Mouse (Mus musculus) hindbrain, embryonic 13.5 days (tissue): ENCODE data around the gene Ap5s1. TPM values are rescaled to one million over a fixed set of nuclear protein-coding genes. Genes with fewer than 3 reads are reported as not detected.
A peak's percentile ranks its signal among the peaks of the same experiment; 100 is the strongest.

Source experiments
- ATAC-seq: fragments of 200-750 bp; cut with Nextera tagmentation; 2 replicates; pipeline ENCODE4 v1.8.0; 2017; ENCODE audit warnings: moderate TSS enrichment; ENCODE audit not compliant: low FRiP score
- H3K27ac ChIP-seq: fragments of 300-500 bp; sonication (generic); 2 replicates; pipeline ENCODE4 v1.5.1; 2015; ENCODE audit warnings: inconsistent platforms, mild to moderate bottlenecking, moderate library complexity
- H3K27me3 ChIP-seq: fragments of 300-500 bp; sonication (generic); 2 replicates; pipeline ENCODE4 v1.6.1; 2015; ENCODE audit warnings: mild to moderate bottlenecking, inconsistent platforms
- H3K36me3 ChIP-seq: fragments of 300-500 bp; sonication (generic); 2 replicates; pipeline ENCODE4 v1.6.1; 2015; ENCODE audit warnings: mild to moderate bottlenecking, inconsistent platforms
- H3K4me1 ChIP-seq: fragments of 300-500 bp; sonication (generic); replicated peaks from 2 replicates; pipeline ENCODE4 v1.6.1; 2015; ENCODE audit warnings: inconsistent platforms
- H3K4me2 ChIP-seq: fragments of 300-500 bp; sonication (generic); 2 replicates; pipeline ENCODE4 v1.6.1; 2015; ENCODE audit warnings: inconsistent platforms, mild to moderate bottlenecking, moderate library complexity
- H3K4me3 ChIP-seq: fragments of 300-500 bp; sonication (generic); 2 replicates; pipeline ENCODE4 v1.5.1; 2015; ENCODE audit warnings: mild to moderate bottlenecking, inconsistent platforms
- H3K9ac ChIP-seq: fragments of 300-500 bp; sonication (generic); 2 replicates; pipeline ENCODE4 v1.6.1; 2015; ENCODE audit warnings: mild to moderate bottlenecking, inconsistent platforms
- H3K9me3 ChIP-seq: fragments of 300-500 bp; sonication (generic); 2 replicates; pipeline ENCODE4 v1.6.1; 2016; ENCODE audit warnings: inconsistent platforms
- WGBS: fragments of 180-500 bp; shearing (Covaris S2); methylation state at CpG from one replicate; pipeline ENCODE4 v1.1.7; 2015; 5-methylcytosine and 5-hydroxymethylcytosine counted together
- polyA plus RNA-seq: library from polyadenylated mRNA; unstranded; fragments of >200 nt; fragmentation: Nextera tagmentation; extraction: Ambion mirVana; gene quantifications from 2 replicates; pipeline ENCODE4 v1.2.1, GENCODE M21; 2015

Ap5s1 gene
- 31.0 and 35.8 TPM in 2 replicates for polyA plus RNA-seq

- WGBS, result 85% methylated on average over 4 of the region's 4 CpGs
- no peak within 1 kb of the TSS for H3K4me2 ChIP-seq
- H3K4me1 ChIP-seq, result peaks cover 21% of the 10 kb centered on the region
- H3K4me3 ChIP-seq, result no peak within 1 kb of the TSS
- no peak within 1 kb of the TSS for H3K9ac ChIP-seq
- H3K27me3 ChIP-seq, result no peaks in the 10 kb centered on the region
- no peaks in the 10 kb centered on the region for H3K36me3 ChIP-seq
- H3K27ac ChIP-seq, result no peak within 1 kb of the TSS
- no peak for ATAC-seq
- no peaks in the 10 kb centered on the region for H3K9me3 ChIP-seq
These were observed at the start of gene Ap5s1 for GRCm38 (mm10) chr2:131206778-131207177. Ap5s1 (plus strand) TSS chr2:131207078.

GRCm38 (mm10) chr2:131159491-131159910 lies 47.4 kb upstream of the Ap5s1 start:
- H3K4me2 ChIP-seq, result peak overlapping the region; percentile 94
- H3K36me3 ChIP-seq, result peaks cover 10% of the 10 kb centered on the region
- H3K4me1 ChIP-seq, result peaks cover 42% of the 10 kb centered on the region
- ATAC-seq, result peak; percentile 77
- no peaks in the 10 kb centered on the region for H3K27me3 ChIP-seq
- WGBS, result under 1% methylated on average over 18 of the region's 18 CpGs
- H3K9me3 ChIP-seq, result 0 out of 2 replicates have a peak, but pooled peaks cover under 1% of the 10 kb centered on the region
- H3K4me3 ChIP-seq, result peak overlapping the region; percentile 59
- H3K27ac ChIP-seq, result peak overlapping the region; percentile 97
- H3K9ac ChIP-seq, result peak overlapping the region; percentile 88

- H3K9ac ChIP-seq, result peak within 1 kb of the TSS; percentile 88
- H3K4me2 ChIP-seq, result peak within 1 kb of the TSS; percentile 94
- H3K27me3 ChIP-seq, result no peaks in the 10 kb centered on the region
- peaks cover 5% of the 10 kb centered on the region; the same call in 1 of the 2 replicates for H3K9me3 ChIP-seq
- ATAC-seq, result peak; percentile 97
- H3K27ac ChIP-seq, result peak within 1 kb of the TSS; percentile 97
- H3K4me1 ChIP-seq, result peaks cover 42% of the 10 kb centered on the region
- peaks cover 6% of the 10 kb centered on the region; the same call in 1 of the 2 replicates for H3K36me3 ChIP-seq
- H3K4me3 ChIP-seq, result peak within 1 kb of the TSS; percentile 59
- WGBS, result under 1% methylated on average over 54 of the region's 54 CpGs
These were observed 46.8 kb upstream of the Ap5s1 start, which contains the start of gene 1700037H04Rik for GRCm38 (mm10) chr2:131159938-131160581. 1700037H04Rik (minus strand) TSS chr2:131160081.

- WGBS, result under 1% methylated on average over 17 of the region's 17 CpGs
- Histone ChIP-seq H3K4me1 (peaks cover 42% of the 10 kb centered on the region), H3K36me3 (0 out of 2 replicates have a peak, but pooled peaks cover under 1% of the 10 kb centered on the region), H3K9ac (peak overlapping the region; percentile 75), H3K27ac (peak overlapping the region; percentile 97), H3K9me3 (peaks cover 5% of the 10 kb centered on the region; the same call in 1 of the 2 replicates), H3K27me3 (no peaks in the 10 kb centered on the region), H3K4me3 (peak overlapping the region; percentile 59), H3K4me2 (peak overlapping the region; percentile 94)
- ATAC-seq, result no peak
These were observed 46.2 kb upstream of the Ap5s1 start for GRCm38 (mm10) chr2:131160671-131161111.

GRCm38 (mm10) chr2:131163924-131164323 lies 43.0 kb upstream of the Ap5s1 start:
- WGBS, result 75% methylated on average over 7 of the region's 7 CpGs
- peaks cover 12% of the 10 kb centered on the region for H3K4me1 ChIP-seq
- no peak overlapping the region for H3K9ac ChIP-seq
- no peak for ATAC-seq
- H3K27ac ChIP-seq, result no peak overlapping the region
- no peak overlapping the region for H3K4me3 ChIP-seq
- H3K4me2 ChIP-seq, result no peak overlapping the region
- peaks cover 5% of the 10 kb centered on the region; the same call in 1 of the 2 replicates for H3K9me3 ChIP-seq
- H3K27me3 ChIP-seq, result no peaks in the 10 kb centered on the region
- no peaks in the 10 kb centered on the region for H3K36me3 ChIP-seq

GRCm38 (mm10) chr2:131166172-131166571 lies 40.7 kb upstream of the Ap5s1 start:
- Histone ChIP-seq H3K9ac (no peak overlapping the region), H3K4me2 (no peak overlapping the region), H3K4me1 (peaks cover 5% of the 10 kb centered on the region), H3K9me3 (peaks cover 5% of the 10 kb centered on the region; the same call in 1 of the 2 replicates), H3K27ac (no peak overlapping the region), H3K27me3 (peaks cover 10% of the 10 kb centered on the region), H3K36me3 (peaks cover 5% of the 10 kb centered on the region; the same call in 1 of the 2 replicates), H3K4me3 (no peak overlapping the region)
- ATAC-seq, result no peak
- WGBS, result 95% methylated on average over 2 of the region's 2 CpGs

- H3K27me3 ChIP-seq, result peaks cover 28% of the 10 kb centered on the region
- peaks cover 5% of the 10 kb centered on the region; the same call in 1 of the 2 replicates for H3K9me3 ChIP-seq
- H3K4me3 ChIP-seq, result no peak overlapping the region
- ATAC-seq, result no peak
- no peak overlapping the region for H3K27ac ChIP-seq
- no peak overlapping the region for H3K9ac ChIP-seq
- H3K4me1 ChIP-seq, result peaks cover 14% of the 10 kb centered on the region
- no peak overlapping the region for H3K4me2 ChIP-seq
- peaks cover 12% of the 10 kb centered on the region; the same call in 1 of the 2 replicates for H3K36me3 ChIP-seq
- WGBS, result 88% methylated on average over 6 of the region's 6 CpGs
These were observed 38.9 kb upstream of the Ap5s1 start for GRCm38 (mm10) chr2:131167984-131168383.

- ATAC-seq, result no peak
- H3K27ac ChIP-seq, result no peak overlapping the region
- peaks cover 5% of the 10 kb centered on the region; the same call in 1 of the 2 replicates for H3K9me3 ChIP-seq
- peaks cover 36% of the 10 kb centered on the region for H3K27me3 ChIP-seq
- H3K4me2 ChIP-seq, result no peak overlapping the region
- peaks cover 21% of the 10 kb centered on the region for H3K4me1 ChIP-seq
- no peak overlapping the region for H3K9ac ChIP-seq
- H3K36me3 ChIP-seq, result peaks cover 12% of the 10 kb centered on the region; the same call in 1 of the 2 replicates
- 81% methylated on average over 1 of the region's 1 CpGs for WGBS
- H3K4me3 ChIP-seq, result no peak overlapping the region
These were observed 38.0 kb upstream of the Ap5s1 start for GRCm38 (mm10) chr2:131168914-131169313.

GRCm38 (mm10) chr2:131170936-131171335 lies 35.9 kb upstream of the Ap5s1 start:
- ATAC-seq, result no peak
- no peak overlapping the region for H3K4me3 ChIP-seq
- WGBS, result 21% methylated on average over 9 of the region's 9 CpGs
- H3K4me1 ChIP-seq, result peaks cover 42% of the 10 kb centered on the region
- H3K27ac ChIP-seq, result no peak overlapping the region
- H3K4me2 ChIP-seq, result peak overlapping the region; percentile 38; the same call in 1 of the 2 replicates
- no peaks in the 10 kb centered on the region for H3K9me3 ChIP-seq
- H3K9ac ChIP-seq, result 0 out of 2 replicates have a peak overlapping the region, but pooled peaks have one; percentile 35
- H3K36me3 ChIP-seq, result peaks cover 12% of the 10 kb centered on the region; the same call in 1 of the 2 replicates
- peaks cover 36% of the 10 kb centered on the region for H3K27me3 ChIP-seq

GRCm38 (mm10) chr2:131171401-131172104 lies 35.3 kb upstream of the Ap5s1 start:
- WGBS, result 7% methylated on average over 43 of the region's 43 CpGs
- peak overlapping the region; percentile 35; the same call in 1 of the 2 replicates for H3K9ac ChIP-seq

GRCm38 (mm10) chr2:131172322-131172721 lies 34.6 kb upstream of the Ap5s1 start:
- no peak overlapping the region for H3K27ac ChIP-seq
- H3K4me3 ChIP-seq, result no peak overlapping the region
- H3K9me3 ChIP-seq, result no peaks in the 10 kb centered on the region
- H3K36me3 ChIP-seq, result peaks cover 15% of the 10 kb centered on the region; the same call in 1 of the 2 replicates
- peaks cover 55% of the 10 kb centered on the region for H3K4me1 ChIP-seq
- H3K4me2 ChIP-seq, result no peak overlapping the region
- no peak overlapping the region for H3K9ac ChIP-seq
- peaks cover 36% of the 10 kb centered on the region for H3K27me3 ChIP-seq
- ATAC-seq, result no peak
- 46% methylated on average over 9 of the region's 9 CpGs for WGBS

More at GRCm38 (mm10) chr2:131171401-131172104, 35.3 kb upstream of the Ap5s1 start:
- peaks cover 36% of the 10 kb centered on the region for H3K27me3 ChIP-seq
- H3K9me3 ChIP-seq, result no peaks in the 10 kb centered on the region
- H3K36me3 ChIP-seq, result peaks cover 12% of the 10 kb centered on the region; the same call in 1 of the 2 replicates
- no peak overlapping the region for H3K27ac ChIP-seq
- peaks cover 48% of the 10 kb centered on the region for H3K4me1 ChIP-seq
- no peak for ATAC-seq
- H3K4me2 ChIP-seq, result peak overlapping the region; percentile 38
- peak overlapping the region; percentile 15; the same call in 1 of the 2 replicates for H3K4me3 ChIP-seq

- Histone ChIP-seq H3K9ac (peak overlapping the region; percentile 58), H3K27me3 (peaks cover 36% of the 10 kb centered on the region), H3K4me1 (peaks cover 73% of the 10 kb centered on the region), H3K4me3 (peak overlapping the region; percentile 42), H3K4me2 (peak overlapping the region; percentile 79), H3K9me3 (no peaks in the 10 kb centered on the region), H3K36me3 (peaks cover 15% of the 10 kb centered on the region; the same call in 1 of the 2 replicates), H3K27ac (0 out of 2 replicates have a peak overlapping the region, but pooled peaks have one; percentile 23)
- WGBS, result 5% methylated on average over 11 of the region's 11 CpGs
- ATAC-seq, result peak; percentile 52
These were observed 32.2 kb upstream of the Ap5s1 start for GRCm38 (mm10) chr2:131174700-131175099.
